Mouse (Mus musculus) CD4-positive, CD25-positive, alpha-beta regulatory T cell (primary cell): ENCODE measurements around the gene Med12. TPM values are rescaled to one million over a fixed set of nuclear protein-coding genes. Genes with fewer than 3 reads are reported as not detected.

ENCODE experiments used
- polyA plus RNA-seq: library from polyadenylated mRNA; unstranded; fragments of 100-300 nt; shearing (Covaris generic); gene quantifications from one replicate; pipeline ENCODE4 v1.2.1, GENCODE M21; 2017

Gene Med12
- 78.0 TPM for polyA plus RNA-seq

DNA sequence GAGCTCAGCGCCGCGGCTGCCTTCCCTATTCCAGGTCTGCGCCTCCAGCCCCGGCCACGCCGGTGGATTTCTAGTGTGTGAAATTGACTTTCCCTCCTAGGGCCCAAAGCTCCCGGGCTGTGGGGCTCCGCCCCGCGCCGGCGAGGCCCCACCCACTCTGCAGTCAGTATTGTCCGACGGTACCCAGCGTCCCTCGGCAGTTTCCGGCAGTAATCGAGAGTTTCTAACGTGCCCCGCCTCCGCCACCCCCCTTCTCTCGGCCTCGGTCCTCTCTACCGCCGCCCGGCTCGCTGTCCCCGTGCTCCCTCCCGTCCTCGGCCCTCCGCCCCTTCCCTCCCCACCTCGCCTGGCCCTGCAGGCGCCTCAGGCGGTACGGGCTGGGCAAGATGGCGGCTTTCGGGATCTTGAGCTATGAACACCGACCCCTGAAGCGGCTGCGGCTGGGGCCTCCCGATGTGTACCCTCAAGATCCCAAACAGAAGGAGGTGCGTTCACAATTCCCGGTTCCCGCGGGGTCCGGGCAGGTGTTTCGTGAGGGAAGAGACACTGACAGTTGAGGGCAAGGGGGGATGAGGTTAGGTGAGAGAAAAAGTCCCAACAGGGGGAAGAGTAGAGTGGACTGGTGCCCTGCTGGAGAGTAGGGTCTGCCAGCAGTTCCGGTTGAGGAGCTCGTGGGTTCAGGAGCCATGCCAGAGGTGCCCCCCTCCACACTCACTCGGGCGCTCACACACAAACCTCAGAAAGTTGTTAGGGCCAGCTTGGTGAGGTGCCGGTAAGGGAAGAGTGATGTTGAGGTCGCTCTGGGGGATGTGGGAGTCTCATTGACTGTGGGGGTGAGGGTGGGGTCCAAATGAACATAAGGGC lies at the start of gene Med12:
Gene Med12 (plus strand): TSS at position 156 of the 864 bp plus-strand sequence.

DNA sequence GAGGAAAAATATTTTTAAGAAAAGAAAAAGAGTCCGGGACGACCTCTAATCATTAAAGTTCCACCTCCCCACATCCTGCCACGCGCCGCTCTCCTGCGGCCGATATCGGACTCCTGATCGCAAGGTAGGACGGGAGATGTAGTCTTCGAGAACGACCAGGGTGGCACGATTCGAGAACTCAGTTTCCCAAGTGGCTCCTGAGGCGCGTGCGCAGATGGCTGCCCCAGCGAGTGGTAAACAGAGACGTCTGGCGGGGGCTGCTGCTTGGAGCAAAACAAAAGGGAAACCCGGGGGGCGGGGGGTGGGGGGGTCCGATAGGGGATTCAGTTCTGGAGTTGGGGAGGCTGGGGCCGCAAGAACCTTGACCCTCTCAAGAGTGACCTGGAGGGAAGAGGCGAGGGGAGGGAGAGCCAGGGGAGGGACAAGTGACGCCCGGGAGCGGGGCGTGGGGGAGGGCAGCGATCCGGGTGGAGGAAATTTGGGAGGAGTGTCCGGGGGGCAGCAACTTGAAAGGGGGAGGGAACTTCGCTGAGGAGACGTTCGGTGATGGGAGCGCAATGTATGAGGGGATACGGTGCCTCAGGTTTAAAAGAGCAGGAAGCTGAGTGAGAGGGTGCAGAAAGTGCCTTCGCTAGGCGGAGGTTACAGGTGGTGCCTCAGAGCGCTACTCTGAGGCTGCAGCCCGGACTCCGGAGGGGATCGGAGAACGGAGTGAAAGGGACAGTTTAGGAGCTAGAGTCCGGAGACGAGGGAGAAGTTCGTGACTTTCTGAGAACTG lies 19.7 kb upstream of the Med12 start, which contains the start of gene Foxo4:
Gene Foxo4 (plus strand): TSS at position 577 of the 778 bp plus-strand sequence.

GRCm38 (mm10) chrX:101263892-101264291 lies 9.9 kb upstream of the Med12 start, which contains the start of gene Gm614:
Gm614 (minus strand) TSS chrX:101263992.

GRCm38 (mm10) chrX:101268025-101268754 lies 5.6 kb upstream of the Med12 start, which contains the start of gene Il2rg:
Il2rg (minus strand) TSS chrX:101268255.

GRCm38 (mm10) chrX:101268755-101269124 lies 5.1 kb upstream of the Med12 start, which contains the start of gene Gm20489:
Gm20489 (minus strand) TSS chrX:101269023.

DNA sequence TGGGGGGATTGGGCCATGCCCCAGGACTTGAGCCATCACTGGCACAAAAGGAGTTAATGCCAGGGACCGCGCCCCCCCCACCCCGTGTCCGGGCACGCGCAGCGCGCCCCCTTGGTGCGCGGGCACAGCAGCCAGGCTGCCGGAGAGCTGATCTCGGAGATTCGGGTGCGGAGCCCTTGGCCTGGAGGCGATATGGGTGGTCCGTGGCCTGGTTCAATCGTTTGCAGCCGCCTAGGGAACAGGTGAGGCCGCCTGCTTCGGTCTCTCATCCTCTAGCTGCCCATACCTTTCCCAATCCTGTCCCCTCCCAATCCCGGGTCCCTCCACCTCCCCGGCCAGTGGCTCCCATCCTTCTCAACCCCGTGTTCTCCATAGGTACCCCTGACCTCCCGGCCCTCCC lies 25.2 kb downstream of the Med12 start, which contains the start of gene Nlgn3:
Gene Nlgn3 (plus strand): TSS at position 114 of the 400 bp plus-strand sequence.

Other genes starting within 250 kb of the Med12 start
- 0.20 TPM for gene Tex11, start 214.4 kb upstream of the Med12 start, polyA plus RNA-seq
- gene Slc7a3, start 188.0 kb upstream of the Med12 start, polyA plus RNA-seq = 0.39 TPM
- gene Snx12, start 51.5 kb upstream of the Med12 start, polyA plus RNA-seq = 54.8 TPM
- gene Foxo4, start 19.5 kb upstream of the Med12 start, polyA plus RNA-seq = 2.4 TPM
- 5.1 TPM for gene Gm614, start 10.0 kb upstream of the Med12 start, polyA plus RNA-seq
- gene Il2rg, start 5.8 kb upstream of the Med12 start, polyA plus RNA-seq = 1,467 TPM
- 0.55 TPM for gene Gm20489, start 5.0 kb upstream of the Med12 start, polyA plus RNA-seq
- gene Nlgn3, start 25.1 kb downstream of the Med12 start, polyA plus RNA-seq = 0.10 TPM
- gene Gjb1, start 102.3 kb downstream of the Med12 start, polyA plus RNA-seq = not detected
- gene Zmym3, start 146.8 kb downstream of the Med12 start, polyA plus RNA-seq = 18.4 TPM
- 292 TPM for gene Nono, start 155.3 kb downstream of the Med12 start, polyA plus RNA-seq
- 0.72 TPM for gene Itgb1bp2, start 175.1 kb downstream of the Med12 start, polyA plus RNA-seq